Mouse (Mus musculus): ENCODE data around the gene Fyb2. TPM values are rescaled to one million over a fixed set of nuclear protein-coding genes. Genes with fewer than 3 reads are reported as not detected.

The Fyb2 gene
- under 1 TPM; 0.07 to 0.23 TPM for polyA plus RNA-seq (2017; shearing (Covaris generic))

GRCm38 (mm10) chr4:104913291-104914129 lies at the start of gene Fyb2:
Gene Fyb2 (plus strand): TSS chr4:104913456.

GRCm38 (mm10) chr4:104876323-104876722 lies 36.9 kb upstream of the Fyb2 start, which contains the start of gene C8a:
Gene C8a (minus strand): TSS chr4:104876398.

Other genes starting within 250 kb of the Fyb2 start
- under 1 TPM in 1 of 2 experiments, not detected in 1; 0.49 TPM for gene C8b, start 147.1 kb upstream of the Fyb2 start, polyA plus RNA-seq (2017; shearing (Covaris generic))
- gene Gm17662, start 56.1 kb upstream of the Fyb2 start, polyA plus RNA-seq (2017; shearing (Covaris generic)): not detected
- gene C8a, start 37.1 kb upstream of the Fyb2 start, polyA plus RNA-seq (2017; shearing (Covaris generic)): under 1 TPM in 1 of 2 experiments, not detected in 1; 0.13 TPM
- under 1 TPM; 0.19 to 0.24 TPM for gene Prkaa2, start 196.4 kb downstream of the Fyb2 start, polyA plus RNA-seq (2017; shearing (Covaris generic))
- gene Plpp3, start 243.9 kb downstream of the Fyb2 start, polyA plus RNA-seq (2017; shearing (Covaris generic)): 1 to 10 TPM in 1 of 2 experiments, under 1 TPM in 1; 0.20 to 3.4 TPM

Data from inflammation-experienced regulatory T-cells (primary cell).